Mouse (Mus musculus) brain, embryonic 18.5 days (tissue): ENCODE measurements around the gene Camk1.
A peak's percentile ranks its signal among the peaks of the same experiment; 100 is the strongest.

ENCODE experiments used
- DNase-seq: peaks from one replicate; pipeline ENCODE4 v3.0.0-alpha.2; 2012; ENCODE audit warnings: low read depth, low spot score

Camk1 gene

GRCm38 (mm10) chr6:113306322-113306985, 37.3 kb downstream of the Camk1 start:
- peak; percentile 96 for DNase-seq

GRCm38 (mm10) chr6:113302258-113302657, 41.5 kb downstream of the Camk1 start:
- DNase-seq = no peak

GRCm38 (mm10) chr6:113301350-113301749, 42.4 kb downstream of the Camk1 start:
- no peak for DNase-seq

GRCm38 (mm10) chr6:113296639-113297038, 47.1 kb downstream of the Camk1 start:
- no peak for DNase-seq

GRCm38 (mm10) chr6:113296046-113296445, 47.7 kb downstream of the Camk1 start:
- no peak for DNase-seq

- no peak for DNase-seq
Measured at GRCm38 (mm10) chr6:113292938-113293337, 50.8 kb downstream of the Camk1 start.

- no peak for DNase-seq
Measured at GRCm38 (mm10) chr6:113290346-113290745, 53.4 kb downstream of the Camk1 start.

GRCm38 (mm10) chr6:113289346-113289745, 54.4 kb downstream of the Camk1 start:
- no peak for DNase-seq

GRCm38 (mm10) chr6:113287236-113287635, 56.5 kb downstream of the Camk1 start:
- DNase-seq = no peak

- no peak for DNase-seq
Measured at GRCm38 (mm10) chr6:113286316-113286715, 57.5 kb downstream of the Camk1 start.

- no peak for DNase-seq
Measured at GRCm38 (mm10) chr6:113284931-113285330, 58.9 kb downstream of the Camk1 start.
